Mouse (Mus musculus): ENCODE data around the gene Cap2.

Gene Cap2

GRCm38 (mm10) chr13:46695296-46695908 lies 193.8 kb downstream of the Cap2 start:
- no peak for DNase-seq (ENCODE audit: low read depth)

- DNase-seq (ENCODE audit: low read depth), result no peak
Measured at GRCm38 (mm10) chr13:46695932-46696331, 194.3 kb downstream of the Cap2 start.

- no peak for DNase-seq (ENCODE audit: low read depth)
Measured at GRCm38 (mm10) chr13:46696788-46697187, 195.1 kb downstream of the Cap2 start.

GRCm38 (mm10) chr13:46699372-46699771 lies 197.7 kb downstream of the Cap2 start:
- no peak for DNase-seq (ENCODE audit: low read depth)

Data from naive thymus-derived CD4-positive, alpha-beta T cell, adult 2 months (primary cell).